Mouse (Mus musculus): Measurements from ENCODE around the gene Cish.

Cish gene

GRCm38 (mm10) chr9:107347586-107348183 is 51.9 kb downstream of the Cish start:
- no peak for DNase-seq (ENCODE audit: inconsistent ontology term)

- no peak for DNase-seq (ENCODE audit: inconsistent ontology term)
Measured at GRCm38 (mm10) chr9:107349321-107349720, 53.5 kb downstream of the Cish start.
